Mouse (Mus musculus) lung, adult 2 months (tissue): ENCODE data around the gene Fry.

Experiments used
- CTCF ChIP-seq: fragments of 200-500 bp; IDR thresholded peaks from 2 replicates; pipeline ENCODE4 v1.5.1; 2011; ENCODE audit warnings: mild to moderate bottlenecking, low read length, control low read depth; ENCODE audit not compliant: insufficient read depth
- POLR2A ChIP-seq: fragments of 200-500 bp; IDR thresholded peaks from 2 replicates; pipeline ENCODE4 v1.6.1; 2011; ENCODE audit warnings: low read depth, mild to moderate bottlenecking, control low read depth, low read length, borderline replicate concordance; ENCODE audit errors: extremely low read depth

DNA sequence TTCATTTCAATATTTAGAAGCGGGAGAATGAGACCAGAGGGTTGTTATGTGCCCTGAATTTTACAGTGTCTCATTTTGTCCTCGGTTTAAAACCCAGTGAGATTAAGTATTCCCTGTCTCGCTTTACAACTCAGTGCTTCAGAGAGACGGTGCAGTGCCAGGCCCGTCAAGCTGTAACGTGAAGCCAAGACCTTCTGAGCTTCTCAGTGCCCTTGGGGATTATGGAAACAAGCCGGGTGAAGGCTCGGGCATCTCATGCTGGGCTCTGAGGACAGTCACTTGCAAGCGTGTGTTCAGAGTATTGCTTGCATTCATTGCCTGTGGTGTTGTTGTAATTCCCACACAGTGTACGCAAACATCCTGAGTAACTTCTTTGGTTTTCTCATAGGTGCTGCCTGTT is 218.0 kb downstream of the Fry start:
- TF ChIP-seq CTCF (no peak), POLR2A (no peak)
